Mouse (Mus musculus): ENCODE measurements around the gene Max.

The Max gene

GRCm38 (mm10) chr12:76954698-76955423 lies 7.1 kb downstream of the Max start:
- DNase-seq, result no peak

- no peak for DNase-seq
These were observed 8.1 kb downstream of the Max start for GRCm38 (mm10) chr12:76953750-76954363.

- no peak for DNase-seq
These were observed 11.7 kb downstream of the Max start for GRCm38 (mm10) chr12:76950330-76950729.

- DNase-seq, result no peak
These were observed 13.2 kb downstream of the Max start for GRCm38 (mm10) chr12:76948781-76949180.

GRCm38 (mm10) chr12:76948185-76948584 lies 13.8 kb downstream of the Max start:
- no peak for DNase-seq

GRCm38 (mm10) chr12:76947487-76947886 lies 14.5 kb downstream of the Max start:
- DNase-seq, result no peak

GRCm38 (mm10) chr12:76943466-76943865 lies 18.5 kb downstream of the Max start:
- DNase-seq, result no peak

GRCm38 (mm10) chr12:76943046-76943445 lies 19.0 kb downstream of the Max start:
- no peak for DNase-seq

- no peak for DNase-seq
These were observed 19.5 kb downstream of the Max start for GRCm38 (mm10) chr12:76942476-76942875.

- no peak for DNase-seq
These were observed 20.5 kb downstream of the Max start for GRCm38 (mm10) chr12:76941524-76941923.

- no peak for DNase-seq
These were observed 24.0 kb downstream of the Max start for GRCm38 (mm10) chr12:76938013-76938412.

GRCm38 (mm10) chr12:76936211-76936610 lies 25.8 kb downstream of the Max start:
- no peak for DNase-seq

GRCm38 (mm10) chr12:76934438-76934837 lies 27.6 kb downstream of the Max start:
- DNase-seq, result no peak

GRCm38 (mm10) chr12:76932688-76933060 lies 29.3 kb downstream of the Max start:
- DNase-seq, result no peak

- DNase-seq, result no peak
These were observed 30.0 kb downstream of the Max start for GRCm38 (mm10) chr12:76931739-76932687.

GRCm38 (mm10) chr12:76930177-76930576 lies 31.8 kb downstream of the Max start:
- no peak for DNase-seq

- no peak for DNase-seq
These were observed 34.5 kb downstream of the Max start for GRCm38 (mm10) chr12:76927539-76927938.

GRCm38 (mm10) chr12:76927012-76927411 lies 35.0 kb downstream of the Max start:
- DNase-seq, result no peak

GRCm38 (mm10) chr12:76926338-76926945 lies 35.6 kb downstream of the Max start:
- no peak for DNase-seq

- no peak for DNase-seq
These were observed 36.9 kb downstream of the Max start for GRCm38 (mm10) chr12:76924904-76925604.

GRCm38 (mm10) chr12:76923118-76923517 lies 38.9 kb downstream of the Max start:
- DNase-seq, result no peak

GRCm38 (mm10) chr12:76920990-76921389 lies 41.0 kb downstream of the Max start:
- no peak for DNase-seq
